Mouse (Mus musculus) cortical plate, adult 2 months (tissue): ENCODE data around the gene Wipi1. TPM values are rescaled to one million over a fixed set of nuclear protein-coding genes. Genes with fewer than 3 reads are reported as not detected.

Experiments
- H3K27ac ChIP-seq: fragments of 200-500 bp; 2 replicates; pipeline ENCODE4 v1.5.1; 2012; ENCODE audit warnings: low read length, control low read depth, inconsistent platforms; ENCODE audit not compliant: insufficient read depth
- H3K4me1 ChIP-seq: fragments of 200-500 bp; 2 replicates; pipeline ENCODE4 v1.6.1; 2011; ENCODE audit warnings: low read length; ENCODE audit not compliant: control insufficient read depth, insufficient read depth
- H3K4me3 ChIP-seq: fragments of 200-500 bp; 2 replicates; pipeline ENCODE4 v1.5.1; 2011; ENCODE audit warnings: mild to moderate bottlenecking, low read length, control low read depth; ENCODE audit not compliant: insufficient read depth
- CTCF ChIP-seq: fragments of 200-500 bp; IDR thresholded peaks from 2 replicates; pipeline ENCODE4 v1.5.1; 2011; ENCODE audit warnings: mild to moderate bottlenecking, control low read depth, low read length; ENCODE audit not compliant: insufficient read depth; ENCODE audit errors: extremely low read depth
- POLR2A ChIP-seq: fragments of 200-500 bp; IDR thresholded peaks from 2 replicates; pipeline ENCODE4 v1.6.1; 2011; ENCODE audit warnings: mild to moderate bottlenecking, low read length, control low read depth; ENCODE audit not compliant: insufficient read depth; ENCODE audit errors: extremely low read depth
- polyA plus RNA-seq: library from polyadenylated mRNA; depleted of rRNA; stranded (reverse); fragments of >200 nt; gene quantifications from 2 replicates; pipeline ENCODE4 v1.2.3, GENCODE M21; 2012

Gene Wipi1
- polyA plus RNA-seq, 1 experiment: 20.2 TPM

GRCm38 (mm10) chr11:109547652-109548051, 64.1 kb downstream of the Wipi1 start:
- no peak overlapping the region for H3K4me3 ChIP-seq
- no peaks in the 10 kb centered on the region for H3K4me1 ChIP-seq
- no peak for TF ChIP-seq POLR2A
- TF ChIP-seq CTCF: no peak
- no peak overlapping the region for H3K27ac ChIP-seq

GRCm38 (mm10) chr11:109546305-109547001, 65.3 kb downstream of the Wipi1 start:
- Histone ChIP-seq H3K27ac (no peak overlapping the region), H3K4me3 (no peak overlapping the region), H3K4me1 (no peaks in the 10 kb centered on the region)
- TF ChIP-seq CTCF (no peak), POLR2A (no peak)

DNA sequence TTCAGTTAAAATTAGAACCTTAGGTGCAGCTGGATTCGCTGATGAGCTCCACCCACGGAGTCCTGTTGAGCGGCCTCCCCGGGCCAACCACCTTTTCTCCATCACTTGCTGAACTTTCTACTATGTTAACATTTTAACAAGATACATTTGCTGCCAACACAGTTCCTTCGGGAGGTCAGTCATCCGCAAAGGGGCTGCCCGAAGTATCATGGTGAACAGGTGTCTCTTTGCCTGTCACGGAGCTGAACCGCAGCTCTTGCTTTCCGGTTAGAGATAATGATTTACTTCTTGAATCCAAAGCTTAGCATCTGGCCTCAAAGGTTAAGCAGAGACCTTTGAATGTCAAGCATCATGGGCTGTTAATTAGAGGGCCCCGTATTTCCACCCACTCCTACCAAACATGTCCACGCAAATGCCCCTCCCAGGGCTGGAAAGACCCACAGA, 66.0 kb downstream of the Wipi1 start:
- no peak for TF ChIP-seq CTCF
- no peak for TF ChIP-seq POLR2A
- Histone ChIP-seq H3K27ac (no peak overlapping the region), H3K4me1 (no peaks in the 10 kb centered on the region), H3K4me3 (no peak overlapping the region)

DNA sequence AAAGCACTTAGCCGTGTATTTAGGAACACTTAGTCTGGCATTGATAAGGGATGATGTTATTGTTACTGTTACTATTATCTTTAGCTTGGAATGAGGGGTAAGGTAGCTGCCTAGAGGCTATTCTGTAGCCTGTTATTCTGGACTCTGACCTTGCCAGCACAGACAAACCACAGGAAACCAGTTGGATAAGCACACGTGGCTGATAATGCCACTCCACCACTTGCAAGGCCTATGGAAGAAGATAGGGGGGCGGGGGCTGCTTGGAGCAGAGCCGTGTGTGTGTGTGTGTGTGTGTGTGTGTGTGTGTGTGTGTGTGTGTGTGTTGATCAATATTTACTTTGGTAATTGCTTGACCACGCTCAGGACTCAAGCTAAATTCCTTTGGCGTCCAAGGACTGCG, 66.5 kb downstream of the Wipi1 start:
- Histone ChIP-seq H3K27ac (no peak overlapping the region), H3K4me3 (no peak overlapping the region), H3K4me1 (no peaks in the 10 kb centered on the region)
- TF ChIP-seq POLR2A (no peak), CTCF (no peak)

- no peak overlapping the region for H3K4me3 ChIP-seq
- TF ChIP-seq CTCF (no peak), POLR2A (no peak)
- no peaks in the 10 kb centered on the region for H3K4me1 ChIP-seq
- no peak overlapping the region for H3K27ac ChIP-seq
Measured at GRCm38 (mm10) chr11:109544432-109544831, 67.3 kb downstream of the Wipi1 start.

- Histone ChIP-seq H3K4me3 (no peak overlapping the region), H3K27ac (no peak overlapping the region), H3K4me1 (no peaks in the 10 kb centered on the region)
- TF ChIP-seq CTCF: no peak
- no peak for TF ChIP-seq POLR2A
Measured at GRCm38 (mm10) chr11:109543466-109543865, 68.3 kb downstream of the Wipi1 start.

GRCm38 (mm10) chr11:109539290-109539689, 72.5 kb downstream of the Wipi1 start:
- no peak overlapping the region for H3K27ac ChIP-seq
- no peak overlapping the region for H3K4me3 ChIP-seq
- no peaks in the 10 kb centered on the region for H3K4me1 ChIP-seq
- no peak for TF ChIP-seq POLR2A
- no peak for TF ChIP-seq CTCF

GRCm38 (mm10) chr11:109536939-109537338, 74.8 kb downstream of the Wipi1 start:
- no peak for TF ChIP-seq CTCF
- no peak for TF ChIP-seq POLR2A
- H3K4me3 ChIP-seq: no peak overlapping the region
- no peaks in the 10 kb centered on the region for H3K4me1 ChIP-seq
- no peak overlapping the region for H3K27ac ChIP-seq

DNA sequence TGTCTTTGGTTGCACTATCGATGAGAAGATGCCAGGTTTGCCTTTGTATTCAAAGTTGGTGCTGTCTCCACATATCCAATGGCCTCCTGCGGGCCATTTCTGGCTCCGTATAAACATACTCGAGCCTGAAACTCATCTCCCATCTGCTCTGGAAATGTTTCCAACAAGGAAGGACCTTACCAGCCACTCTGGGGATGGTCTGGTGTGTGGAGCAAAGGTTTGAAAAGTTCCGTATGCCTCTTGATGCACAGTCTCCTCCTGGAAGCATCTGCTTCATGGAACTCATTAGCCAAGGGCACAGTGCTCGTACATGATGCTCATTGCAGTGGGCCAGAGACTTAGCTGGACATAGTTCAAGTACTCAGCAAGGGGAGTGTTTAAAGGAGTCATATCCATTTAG, 75.8 kb downstream of the Wipi1 start:
- Histone ChIP-seq H3K4me3 (no peak overlapping the region), H3K27ac (no peak overlapping the region), H3K4me1 (no peaks in the 10 kb centered on the region)
- TF ChIP-seq CTCF (no peak), POLR2A (no peak)

DNA sequence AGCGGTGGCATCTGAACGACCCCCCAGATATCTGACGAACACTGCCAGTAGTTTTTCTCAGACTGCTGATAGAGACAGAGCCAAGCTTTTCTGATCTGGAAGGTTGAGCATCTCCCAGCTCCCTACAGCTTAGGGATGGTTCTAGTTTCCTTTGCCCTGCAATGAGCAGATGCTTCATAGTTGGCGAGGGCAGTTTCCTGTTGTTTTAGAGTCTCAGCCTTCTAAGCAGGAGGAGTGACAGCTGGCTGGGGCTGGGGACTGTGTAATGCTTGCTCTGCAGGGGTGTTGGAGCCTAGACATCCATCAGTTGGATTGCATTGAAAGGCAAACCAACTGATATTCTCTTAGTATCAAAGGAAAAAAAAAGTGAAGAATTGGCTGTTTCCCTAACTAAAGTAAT, 81.7 kb downstream of the Wipi1 start:
- H3K27ac ChIP-seq: no peak overlapping the region
- H3K4me3 ChIP-seq: no peak overlapping the region
- no peak for TF ChIP-seq CTCF
- TF ChIP-seq POLR2A: no peak
- H3K4me1 ChIP-seq: no peaks in the 10 kb centered on the region
